Comparison of ENCODE assay signal across 8 mouse cellular contexts in the genomic region with DNA sequence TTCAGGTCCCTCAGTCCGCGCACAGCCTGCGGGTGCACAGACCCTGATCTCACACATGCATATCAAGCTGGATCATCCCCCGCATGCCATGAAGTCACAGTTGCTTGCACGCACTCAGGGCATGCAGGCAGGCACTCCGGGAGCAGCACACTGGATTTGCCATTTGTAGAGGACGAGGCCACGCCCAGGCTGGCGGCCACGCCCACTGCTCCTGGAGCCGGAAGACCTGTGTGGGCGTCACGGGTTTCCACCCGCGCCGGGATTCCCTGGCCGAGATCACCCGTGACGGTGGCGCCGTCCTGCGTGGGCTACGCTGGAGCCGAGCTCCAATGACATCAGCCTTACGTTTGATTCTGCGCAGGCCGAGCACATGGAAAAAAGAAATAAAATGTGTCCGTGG. TPM values are rescaled to one million over a fixed set of nuclear protein-coding genes. Genes with fewer than 3 reads are reported as not detected.
DNase-seq lines count a peak whose midpoint lies in the region; ATAC-seq and TF ChIP-seq lines count a peak whose summit lies in the region.

No protein-coding gene starts in this region.

- 0 out of 2 replicates have a peak, but pooled peaks have one; percentile 16 for TF ChIP-seq POLR2A in limb, embryonic 14.5 days (IDR thresholded peaks at IDR 0.05; ENCODE audit: borderline replicate concordance, extremely low read depth, insufficient read depth, insufficient read length)

- peak; percentile 10; the same call in 1 of the 2 replicates for ATAC-seq in embryonic facial prominence, embryonic 13.5 days (ENCODE audit: insufficient number of reproducible peaks, insufficient read depth, low FRiP score, low TSS enrichment, low read depth)
- peak; percentile 64; the same call in 1 of the 2 replicates for ATAC-seq in limb, embryonic 14.5 days (ENCODE audit: low FRiP score, low read depth)
- peak; percentile 52 for ATAC-seq in midbrain, embryonic 15.5 days (replicated peaks)

- H3K9ac ChIP-seq in embryonic facial prominence, embryonic 13.5 days: peak overlapping the region; percentile 63
- peak overlapping the region; percentile 43; the same call in 1 of the 2 replicates for H3K9ac ChIP-seq in limb, embryonic 14.5 days (ENCODE audit: low read depth, low read length, severe bottlenecking)
- peak overlapping the region; percentile 44; the same call in 1 of the 2 replicates for H3K9ac ChIP-seq in midbrain, embryonic 15.5 days

- peak overlapping the region; percentile 91 for H3K27ac ChIP-seq in embryonic facial prominence, embryonic 13.5 days
- H3K27ac ChIP-seq in limb, embryonic 14.5 days (replicated peaks; ENCODE audit: low read depth, low read length): peak overlapping the region; percentile 68
- peak overlapping the region; percentile 69 for H3K27ac ChIP-seq in midbrain, embryonic 15.5 days

- peak overlapping the region; percentile 75 for H3K4me2 ChIP-seq in embryonic facial prominence, embryonic 13.5 days
- peak overlapping the region; percentile 77 for H3K4me2 ChIP-seq in limb, embryonic 14.5 days (replicated peaks; ENCODE audit: low read depth, low read length, severe bottlenecking)
- H3K4me2 ChIP-seq in midbrain, embryonic 15.5 days: peak overlapping the region; percentile 85

- H3K4me1 ChIP-seq in embryonic facial prominence, embryonic 13.5 days: peaks cover 66% of the 10 kb centered on the region
- H3K4me1 ChIP-seq in limb, embryonic 14.5 days (ENCODE audit: control insufficient read depth, insufficient read depth, low read length): peaks cover 62% of the 10 kb centered on the region
- peaks cover 49% of the 10 kb centered on the region for H3K4me1 ChIP-seq in midbrain, embryonic 15.5 days

- peak overlapping the region; percentile 40 for H3K4me3 ChIP-seq in embryonic facial prominence, embryonic 13.5 days
- H3K4me3 ChIP-seq in limb, embryonic 14.5 days (replicated peaks; ENCODE audit: low read length): peak overlapping the region; percentile 37
- peak overlapping the region; percentile 41 for H3K4me3 ChIP-seq in midbrain, embryonic 15.5 days

- no peaks in the 10 kb centered on the region for H3K9me3 ChIP-seq in embryonic facial prominence, embryonic 13.5 days
- no peaks in the 10 kb centered on the region for H3K9me3 ChIP-seq in limb, embryonic 14.5 days (ENCODE audit: control insufficient read depth, low read length)
- no peaks in the 10 kb centered on the region for H3K9me3 ChIP-seq in midbrain, embryonic 15.5 days

- WGBS in embryonic facial prominence, embryonic 13.5 days: 3% methylated on average over 28 of the region's 28 CpGs
- 2% methylated on average over 28 of the region's 28 CpGs for WGBS in limb, embryonic 14.5 days
- 3% methylated on average over 28 of the region's 28 CpGs for WGBS in midbrain, embryonic 15.5 days

- DNase-seq in A20 (ENCODE audit: low read depth, low spot score): peak; percentile 68
- DNase-seq in adrenal gland, postnatal 25 days: peak; percentile 88
- DNase-seq in heart, adult 8-10 months (ENCODE audit: low spot score): peak; percentile 75
- DNase-seq in kidney, adult 8-10 months: peak; percentile 86 to 87
- DNase-seq in limb, embryonic 14.5 days (ENCODE audit: low spot score): peak; percentile 86
- DNase-seq in spleen, postnatal 10 days (ENCODE audit: low spot score in 2 of 2): peak; percentile 51 to 81

- no peaks in the 10 kb centered on the region for H3K36me3 ChIP-seq in embryonic facial prominence, embryonic 13.5 days
- H3K36me3 ChIP-seq in limb, embryonic 14.5 days (ENCODE audit: control insufficient read depth, insufficient read depth, low read length): no peaks in the 10 kb centered on the region
- H3K36me3 ChIP-seq in midbrain, embryonic 15.5 days (replicated peaks): no peaks in the 10 kb centered on the region

- peaks cover 1% of the 10 kb centered on the region; the same call in 1 of the 2 replicates for H3K27me3 ChIP-seq in embryonic facial prominence, embryonic 13.5 days
- H3K27me3 ChIP-seq in limb, embryonic 14.5 days (ENCODE audit: control insufficient read depth, insufficient read depth, low read length): no peaks in the 10 kb centered on the region
- H3K27me3 ChIP-seq in midbrain, embryonic 15.5 days (replicated peaks): peaks cover 39% of the 10 kb centered on the region

RNA-seq across cellular contexts. Expression of a gene that starts 9.8 kb away (rescaled TPM):
- 15.3 and 15.4 TPM in 2 replicates for total RNA-seq in adrenal gland, postnatal 25 days (2021)
- polyA plus RNA-seq in embryonic facial prominence, embryonic 13.5 days (2015; fragmentation: Nextera tagmentation; extraction: Ambion mirVana): 29.0 and 29.9 TPM in 2 replicates
- total RNA-seq in heart, adult 8-10 months (2022): 10 to 100 TPM in 2 of 4 experiments, 1 to 10 TPM in 2; 5.0 to 18.1 (median 12.0) TPM
- 46.2 and 52.2 TPM in 2 replicates for polyA plus RNA-seq in limb, embryonic 14.5 days (2012; rRNA removed)
- 33.8 and 36.6 TPM in 2 replicates for polyA plus RNA-seq in limb, embryonic 14.5 days (2014; fragmentation: Nextera tagmentation; extraction: Ambion mirVana)
- polyA plus RNA-seq in midbrain, embryonic 15.5 days (2015; fragmentation: Nextera tagmentation; extraction: Ambion mirVana): 5.5 and 8.2 TPM in 2 replicates

RNA-seq across cellular contexts. Expression of a gene that starts 21.6 kb away (rescaled TPM):
- total RNA-seq in adrenal gland, postnatal 25 days (2021): 14.4 and 15.2 TPM in 2 replicates
- 51.5 and 63.4 TPM in 2 replicates for polyA plus RNA-seq in embryonic facial prominence, embryonic 13.5 days (2015; fragmentation: Nextera tagmentation; extraction: Ambion mirVana)
- total RNA-seq in heart, adult 8-10 months (2022): 1 to 10 TPM; 3.5 to 6.3 (median 4.8) TPM
- polyA plus RNA-seq in limb, embryonic 14.5 days (2012; rRNA removed): 75.9 and 77.5 TPM in 2 replicates
- polyA plus RNA-seq in limb, embryonic 14.5 days (2014; fragmentation: Nextera tagmentation; extraction: Ambion mirVana): 19.1 and 21.5 TPM in 2 replicates
- polyA plus RNA-seq in midbrain, embryonic 15.5 days (2015; fragmentation: Nextera tagmentation; extraction: Ambion mirVana): 46.9 and 48.9 TPM in 2 replicates

RNA-seq across cellular contexts. Expression of a gene that starts 38.9 kb away (rescaled TPM):
- 188 and 208 TPM in 2 replicates for total RNA-seq in adrenal gland, postnatal 25 days (2021)
- 317 and 358 TPM in 2 replicates for polyA plus RNA-seq in embryonic facial prominence, embryonic 13.5 days (2015; fragmentation: Nextera tagmentation; extraction: Ambion mirVana)
- 100 to 1,000 TPM; 117 to 135 (median 123) TPM for total RNA-seq in heart, adult 8-10 months (2022)
- polyA plus RNA-seq in limb, embryonic 14.5 days (2012; rRNA removed): 187 and 229 TPM in 2 replicates
- 330 and 335 TPM in 2 replicates for polyA plus RNA-seq in limb, embryonic 14.5 days (2014; fragmentation: Nextera tagmentation; extraction: Ambion mirVana)
- polyA plus RNA-seq in midbrain, embryonic 15.5 days (2015; fragmentation: Nextera tagmentation; extraction: Ambion mirVana): 318 and 330 TPM in 2 replicates

Comparison
In these comparisons a context has a peak if more than half of its experiments do, and no peak if none do; other contexts are left out.
1. Peak in every context shown above with its lines: DNase-seq, ATAC-seq, H3K4me3 ChIP-seq and H3K27ac ChIP-seq.
2. ATAC-seq: peak in every context shown above with its lines; median percentile 64 in limb, embryonic 14.5 days; 52 in midbrain, embryonic 15.5 days; 10 in embryonic facial prominence, embryonic 13.5 days.